Mouse (Mus musculus) megakaryocyte-erythroid progenitor cell, adult 5-6 weeks (primary cell): ENCODE measurements at regions not wholly inside any gene's neighbourhood (a gene's known extent, or its start where the extent isn't known, plus 50 kb on each side); places are given as distances from the start of the nearest gene placed in this dataset.

Source experiments
- ATAC-seq: replicated peaks from 2 replicates; pipeline ENCODE4 v1.8.0; 2016; ENCODE audit warnings: mild to moderate bottlenecking, inconsistent platforms; ENCODE audit not compliant: severe bottlenecking, poor library complexity, low FRiP score, low TSS enrichment

DNA sequence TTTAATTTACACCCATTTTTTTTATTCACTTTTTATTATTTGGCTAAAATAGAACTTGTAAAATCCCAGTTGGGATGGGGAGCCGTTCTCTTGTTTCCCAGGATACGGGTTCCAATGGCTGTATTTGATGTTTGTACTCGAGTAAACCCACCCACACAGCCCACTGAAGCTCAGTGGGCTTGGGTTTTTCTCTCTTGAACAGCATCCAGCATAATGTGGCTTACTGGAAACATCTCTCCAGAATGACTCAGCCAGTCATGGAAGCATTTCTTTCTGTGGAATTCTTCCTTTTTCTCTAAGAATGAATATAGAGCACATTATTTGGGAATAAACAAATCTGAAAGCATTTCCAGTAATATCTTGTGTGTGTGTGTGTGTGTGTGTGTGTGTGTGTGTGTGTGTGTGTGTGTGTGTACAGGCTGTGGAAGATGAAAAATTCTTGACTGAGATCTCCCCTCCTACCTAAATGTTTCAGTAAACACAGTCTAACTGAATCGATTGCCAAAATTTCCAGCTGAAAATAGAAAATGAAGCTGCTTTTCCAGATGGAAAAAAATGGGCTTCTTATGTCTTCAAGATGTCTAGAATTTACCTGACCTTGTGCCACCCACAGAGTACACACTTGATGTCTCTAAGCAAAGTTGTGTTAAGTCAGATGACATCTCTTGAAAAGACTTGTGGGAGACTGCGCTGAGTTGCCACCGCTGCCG lies 205.3 kb upstream of the Krr1 start:
- no peak for ATAC-seq

GRCm38 (mm10) chr10:111767813-111768455 lies 204.5 kb upstream of the Krr1 start:
- no peak for ATAC-seq

DNA sequence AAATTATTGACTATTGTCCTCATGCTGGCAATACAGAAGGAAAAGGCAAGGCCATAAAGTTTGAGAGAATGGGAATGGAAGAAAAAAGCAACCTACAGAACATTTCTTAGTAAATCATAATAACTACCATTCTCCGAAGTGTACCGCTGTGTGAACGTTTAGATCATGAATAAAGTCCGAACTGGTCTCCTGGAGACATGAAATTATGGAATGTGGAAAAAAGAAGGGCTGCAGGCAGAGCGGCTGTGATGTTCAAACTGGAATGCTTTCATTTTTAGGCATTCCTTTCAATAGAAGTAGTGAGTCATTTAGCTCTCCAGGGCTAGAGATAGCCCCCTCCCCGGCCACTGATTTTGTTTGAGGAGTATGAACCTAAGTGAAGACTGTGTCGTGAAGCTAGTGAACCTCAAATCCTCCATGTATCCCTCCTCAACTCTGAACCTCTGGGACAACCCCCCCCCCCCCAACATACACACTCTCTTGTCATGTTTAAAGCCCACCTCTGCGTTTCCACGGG lies 202.9 kb upstream of the Krr1 start:
- ATAC-seq, result no peak

- ATAC-seq, result peak; percentile 70; the same call in 1 of the 2 replicates
Measured at GRCm38 (mm10) chr10:111770027-111770426, 202.4 kb upstream of the Krr1 start.

DNA sequence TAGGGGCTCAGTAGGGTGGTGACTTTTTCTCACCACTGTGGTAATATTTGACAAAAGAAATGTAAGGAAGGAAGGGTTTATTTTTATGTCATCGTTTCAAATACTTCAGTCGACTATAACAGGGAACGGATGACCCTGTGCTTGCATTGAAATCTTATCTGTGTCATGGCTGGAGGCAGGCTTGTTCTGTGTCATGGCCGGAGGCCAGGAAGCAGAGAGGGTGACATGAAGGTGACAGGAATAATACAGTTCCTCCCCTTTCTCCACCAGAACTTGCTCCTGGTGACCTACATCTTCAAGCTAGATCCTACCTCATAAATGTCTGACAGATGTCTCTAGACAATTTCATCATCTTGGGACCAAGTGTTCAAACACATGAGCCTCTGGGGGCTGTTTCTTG lies 201.5 kb upstream of the Krr1 start:
- ATAC-seq, result 0 out of 2 replicates have a peak, but pooled peaks have one; percentile 61

DNA sequence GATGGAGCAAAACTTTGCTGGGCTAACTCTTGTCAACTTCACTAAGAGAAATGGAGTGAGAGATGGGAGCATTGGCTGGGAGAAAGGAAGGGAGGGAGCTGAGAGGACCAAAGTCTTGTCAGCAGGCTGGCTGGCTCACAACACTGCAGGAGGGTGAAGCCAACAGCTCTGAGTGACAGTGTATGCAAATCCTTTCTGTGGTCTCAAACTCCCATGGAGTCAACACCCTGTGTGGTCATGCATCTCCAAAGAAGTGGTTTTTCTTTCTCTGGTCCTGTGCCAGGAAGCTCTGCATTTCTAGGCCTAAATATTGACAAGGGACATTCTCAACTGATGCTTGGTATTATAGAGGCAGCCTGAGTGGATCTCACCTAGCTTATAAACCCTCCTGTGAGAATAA lies 194.9 kb upstream of the Krr1 start:
- no peak for ATAC-seq

DNA sequence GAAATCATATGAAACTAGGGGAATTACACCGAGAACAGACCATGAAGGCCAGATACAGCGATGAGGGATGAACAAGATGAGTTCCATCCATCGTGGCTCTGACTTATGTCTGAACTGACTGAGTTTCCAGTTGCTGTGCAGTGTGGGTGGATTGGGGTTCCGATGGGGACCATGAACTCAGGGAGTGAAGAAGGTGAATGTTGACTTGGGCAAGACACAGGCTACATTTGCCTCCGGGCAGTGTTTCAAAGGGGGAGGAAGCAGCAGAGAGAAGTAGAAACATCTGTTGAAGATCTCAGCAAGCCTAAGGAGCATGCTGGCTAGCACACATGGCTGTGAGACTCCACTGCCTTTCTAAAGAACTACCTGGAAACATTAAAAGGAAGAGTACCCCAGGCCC lies 194.4 kb upstream of the Krr1 start:
- no peak for ATAC-seq

DNA sequence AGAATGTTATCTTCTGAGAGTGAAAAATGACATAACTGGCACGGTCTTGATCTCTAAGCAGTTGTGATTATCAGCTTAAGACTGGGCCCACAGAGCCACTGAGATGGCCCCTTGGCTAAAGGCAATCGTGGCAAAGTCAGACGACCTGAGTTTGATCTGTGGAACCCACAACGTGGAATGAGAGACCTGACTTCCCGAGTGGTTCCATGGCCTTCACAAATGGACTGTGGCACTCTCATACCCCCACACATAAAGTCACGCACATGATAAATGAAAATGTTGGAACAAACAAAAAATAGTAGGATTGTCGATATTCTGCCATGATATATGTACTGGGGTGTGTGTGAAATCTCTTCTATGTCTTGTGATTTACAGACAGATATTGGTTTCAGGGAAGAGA lies 192.5 kb upstream of the Krr1 start:
- no peak for ATAC-seq

GRCm38 (mm10) chr10:111782195-111782810 lies 190.2 kb upstream of the Krr1 start:
- ATAC-seq, result no peak; the same call in 1 of the 2 replicates

DNA sequence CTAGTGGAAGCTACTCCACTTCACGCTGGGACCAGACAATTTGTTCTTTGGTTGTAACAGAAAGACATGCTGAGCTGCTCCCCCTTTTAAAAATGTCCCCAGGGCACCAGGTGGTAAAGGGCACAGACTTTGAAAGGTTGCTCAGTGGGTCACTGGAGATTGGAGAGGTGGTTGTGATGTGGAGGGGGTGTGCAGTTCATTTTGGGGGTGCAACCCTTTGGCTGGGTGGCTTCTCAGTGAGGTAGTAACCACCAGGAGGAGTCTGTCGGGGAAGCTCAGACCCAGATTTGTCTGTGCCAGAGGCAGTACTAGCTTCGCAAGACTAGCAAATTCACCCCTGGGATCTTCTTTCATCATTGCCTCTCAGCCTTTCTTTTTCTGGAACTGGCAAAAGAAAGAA lies 189.0 kb upstream of the Krr1 start:
- no peak for ATAC-seq

DNA sequence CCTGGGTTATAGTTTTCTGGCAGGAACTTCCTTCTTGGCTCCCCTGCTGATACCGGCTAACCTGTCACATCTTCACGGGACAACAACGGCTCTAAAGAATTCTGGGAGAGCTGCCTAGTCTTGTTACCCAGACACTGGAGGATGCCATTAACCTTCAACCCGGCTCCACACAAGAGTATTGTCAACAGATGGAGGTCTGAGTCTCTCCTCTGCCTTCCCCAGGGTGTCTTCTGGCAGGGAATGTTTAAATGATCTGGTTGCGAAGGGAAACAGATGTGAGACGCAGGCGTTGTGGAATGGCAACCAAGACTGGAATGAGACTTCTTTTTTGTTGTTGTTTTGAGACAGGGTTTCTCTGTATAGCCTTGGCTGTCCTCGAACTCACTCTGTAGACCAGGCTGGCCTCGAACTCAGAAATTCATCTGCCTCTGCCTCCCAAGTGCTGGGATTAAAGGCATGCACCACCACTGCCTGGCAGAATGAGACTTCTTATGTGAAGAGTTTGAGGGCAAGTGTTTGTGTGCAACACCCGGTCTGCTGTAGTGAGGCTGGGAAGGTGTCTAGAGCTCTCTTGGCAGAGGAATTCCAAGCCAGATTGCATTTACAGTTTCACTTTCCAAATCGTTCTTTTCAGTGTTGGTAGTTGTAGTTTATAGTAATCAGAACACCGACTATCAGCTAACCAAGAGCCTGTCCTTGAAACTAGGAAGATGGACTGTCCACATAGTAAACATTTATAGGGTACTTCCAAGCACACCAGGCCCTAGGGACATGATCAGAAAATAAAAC lies 188.2 kb upstream of the Krr1 start:
- no peak for ATAC-seq

DNA sequence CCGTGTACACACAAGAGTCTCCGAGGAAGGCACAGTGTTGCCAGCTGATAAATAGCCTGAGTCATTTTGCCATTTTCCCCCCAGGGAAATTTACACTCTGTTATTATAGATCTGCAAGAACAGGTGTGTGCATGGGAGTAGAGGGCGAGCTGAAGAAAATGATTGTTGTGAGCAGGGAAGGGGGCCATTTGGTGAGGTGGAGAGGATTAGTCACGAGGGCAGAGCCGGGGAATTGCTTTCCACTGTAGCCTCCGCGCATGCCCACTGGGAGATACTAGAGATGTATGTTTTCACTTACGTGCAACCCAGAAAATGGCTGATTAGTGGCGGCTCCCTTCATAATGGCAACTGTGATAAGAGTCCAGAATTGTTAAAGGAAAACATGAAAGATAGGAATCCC lies 185.3 kb upstream of the Krr1 start:
- ATAC-seq, result no peak

GRCm38 (mm10) chr10:111789264-111789663 lies 183.2 kb upstream of the Krr1 start:
- no peak for ATAC-seq

DNA sequence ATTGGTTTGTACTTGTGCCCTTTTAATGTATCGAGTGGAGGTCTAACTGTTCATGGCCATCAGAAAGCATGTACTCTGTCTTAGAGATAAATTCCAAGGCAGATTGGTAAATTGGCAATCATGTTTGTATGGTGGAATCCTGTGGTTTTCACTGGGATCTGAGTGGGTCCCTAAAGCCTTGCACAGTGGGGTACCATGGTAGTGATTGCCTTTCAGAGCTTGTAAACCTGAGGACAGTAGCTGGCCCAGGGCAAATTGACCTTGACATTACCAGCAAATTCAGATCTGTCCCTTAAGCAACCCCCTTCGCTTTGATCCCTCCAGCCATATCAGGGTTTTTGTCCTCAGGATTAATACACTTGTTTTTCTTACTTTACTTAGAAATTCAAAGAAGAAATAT lies 181.6 kb upstream of the Krr1 start:
- no peak for ATAC-seq

- no peak for ATAC-seq
Measured at GRCm38 (mm10) chr10:111795056-111795455, 177.4 kb upstream of the Krr1 start.

GRCm38 (mm10) chr10:111795756-111796155 lies 176.7 kb upstream of the Krr1 start:
- ATAC-seq, result no peak

- no peak for ATAC-seq
Measured at GRCm38 (mm10) chr10:111798851-111799281, 173.6 kb upstream of the Krr1 start.

- no peak for ATAC-seq
Measured at GRCm38 (mm10) chr10:111799850-111800589, 172.4 kb upstream of the Krr1 start.

DNA sequence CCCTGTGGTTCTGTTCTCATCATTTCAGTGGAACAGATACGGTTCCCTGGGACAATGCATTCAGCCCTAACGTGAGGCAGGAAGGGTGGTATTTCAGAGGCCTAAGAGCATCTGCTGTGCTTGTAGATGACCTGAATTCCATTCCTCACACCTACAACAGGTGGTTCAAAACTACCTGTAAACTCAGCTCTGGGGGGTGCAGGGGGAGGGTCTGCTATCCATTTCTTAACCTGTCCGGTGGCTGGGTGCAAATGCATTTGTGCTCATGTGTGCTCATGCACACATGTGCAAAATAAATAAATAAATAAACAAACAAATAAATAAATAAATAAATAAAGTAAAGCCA lies 171.9 kb upstream of the Krr1 start:
- ATAC-seq, result no peak
